Mouse (Mus musculus) CD4-positive, CD25-positive, alpha-beta regulatory T cell, adult 4 months (primary cell): ENCODE measurements at regions not wholly inside any gene's neighbourhood (a gene's known extent, or its start where the extent isn't known, plus 50 kb on each side); places are given as distances from the start of the nearest gene placed in this dataset.

ENCODE experiments used
- ATAC-seq: one replicate; pipeline ENCODE4 v1.8.0; 2017

DNA sequence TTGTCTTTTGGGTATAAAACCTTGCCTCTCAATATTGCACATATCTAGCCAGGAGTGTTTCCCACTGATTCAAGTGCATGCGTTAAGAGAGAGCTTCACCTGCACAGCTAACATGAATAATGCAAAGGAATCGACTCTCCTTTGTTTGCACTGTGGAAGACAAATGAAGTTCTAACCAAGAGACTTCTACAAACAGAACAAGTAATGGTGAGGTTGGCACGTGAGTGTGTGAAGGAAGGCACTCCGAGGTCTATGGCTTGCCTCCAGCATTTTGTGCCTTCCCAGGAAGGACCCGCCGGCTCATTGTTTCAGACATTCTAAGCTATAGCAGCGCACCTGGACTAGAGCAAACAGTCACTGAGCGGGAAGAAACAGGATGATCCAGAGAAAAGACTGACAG lies 238.5 kb upstream of the Gm5148 start:
- no peak for ATAC-seq

DNA sequence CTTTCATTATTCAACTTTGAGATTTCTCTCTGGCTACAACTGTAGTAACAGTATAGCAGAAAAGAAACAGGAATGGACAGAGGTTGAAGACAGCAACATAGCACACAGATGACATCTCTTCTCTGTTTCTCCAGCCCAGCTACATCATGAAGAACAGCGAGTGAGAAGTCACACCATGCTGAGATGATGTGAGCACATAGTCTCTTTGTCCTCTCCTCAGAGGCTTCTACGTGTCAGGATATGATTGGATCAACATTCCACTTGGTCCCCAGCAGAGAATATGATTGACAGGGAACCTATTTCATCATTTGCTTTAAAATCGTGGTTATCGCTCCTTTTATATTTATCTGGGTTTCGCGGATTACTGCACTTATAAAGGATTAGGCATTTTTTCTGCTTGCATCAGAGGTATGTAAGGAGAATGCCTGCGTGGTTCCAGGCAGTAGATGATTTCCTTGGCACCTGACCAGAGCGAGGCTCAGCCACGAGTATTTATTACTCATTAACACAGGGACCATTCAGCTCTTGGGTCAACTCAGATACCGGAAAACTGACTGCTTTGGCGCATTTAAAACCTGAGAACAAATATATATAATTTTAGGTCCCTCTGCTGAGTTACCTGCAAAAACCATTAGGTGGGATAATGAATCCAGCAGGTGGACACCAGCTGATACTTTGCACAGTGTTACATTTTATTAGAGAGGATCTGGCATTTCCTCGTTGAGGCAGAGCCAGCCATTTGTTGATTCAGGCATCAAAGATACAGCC lies 237.9 kb upstream of the Gm5148 start:
- no peak for ATAC-seq

DNA sequence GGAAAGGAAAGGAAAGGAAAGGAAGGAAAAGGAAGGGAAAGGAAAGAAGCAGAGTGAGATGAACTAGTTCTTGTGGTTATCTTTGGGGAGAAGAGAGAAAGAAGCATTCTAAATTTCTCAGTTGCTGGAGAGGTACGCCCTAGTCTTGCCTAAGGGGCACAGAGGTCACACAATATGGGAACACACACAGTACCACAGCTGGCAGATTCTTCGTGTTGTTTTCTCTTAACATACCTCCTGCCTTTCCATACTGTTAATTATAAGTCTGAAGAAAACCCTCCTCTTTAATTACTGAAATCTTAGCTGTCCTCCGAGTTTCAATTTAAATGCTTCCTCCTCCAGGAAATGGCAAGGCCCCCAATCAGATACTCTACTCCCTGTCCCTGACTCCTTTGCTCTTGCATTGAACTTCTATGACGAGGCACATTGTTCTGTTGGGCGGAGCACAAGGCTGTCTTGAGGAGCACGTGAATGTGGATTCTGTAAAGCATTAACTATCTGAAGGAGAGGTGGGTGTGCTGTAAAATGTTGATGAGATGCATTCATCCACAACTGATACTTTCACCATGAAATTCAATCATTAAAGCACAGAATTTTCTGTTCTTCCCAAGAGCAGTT lies 234.2 kb upstream of the Gm5148 start:
- ATAC-seq, result no peak

DNA sequence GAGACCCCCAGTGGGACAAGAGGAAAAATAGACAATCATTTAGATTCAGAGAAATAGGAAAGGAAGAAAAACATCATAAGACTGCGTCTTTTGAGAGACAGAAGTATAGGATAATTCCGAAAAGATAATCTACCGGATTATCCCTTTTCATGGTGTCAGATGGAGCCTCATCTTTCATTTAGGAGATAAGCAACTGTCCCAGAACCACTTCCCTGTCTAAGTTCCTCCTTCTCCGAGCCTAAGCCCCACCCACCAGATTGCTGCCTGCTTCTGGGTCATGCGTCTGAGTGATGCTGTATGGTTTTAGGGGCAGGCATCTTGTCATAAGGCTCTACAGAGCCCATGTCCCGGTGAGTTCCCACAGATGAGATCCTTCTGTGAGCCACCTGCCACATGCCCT lies 232.3 kb upstream of the Gm5148 start:
- no peak for ATAC-seq

DNA sequence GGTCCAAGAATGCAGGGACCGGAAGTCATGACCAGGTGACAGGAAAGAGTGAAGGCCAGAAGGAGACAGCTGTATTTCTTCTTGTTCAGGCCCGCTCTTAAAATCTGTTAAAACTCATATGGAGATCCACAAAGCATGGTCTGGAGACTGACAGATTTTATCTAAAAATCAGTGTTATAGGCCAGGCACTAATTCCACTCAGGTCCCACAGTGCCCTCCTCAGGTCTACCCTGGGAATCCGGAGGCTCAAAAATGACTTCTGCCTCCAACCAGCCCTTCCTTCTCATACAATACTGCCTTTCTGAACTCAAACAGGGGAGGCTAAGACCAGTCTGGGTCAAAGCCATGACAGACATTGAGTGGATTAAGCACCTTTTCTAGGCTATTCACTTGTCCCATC lies 228.6 kb upstream of the Gm5148 start:
- peak; percentile 43 for ATAC-seq

DNA sequence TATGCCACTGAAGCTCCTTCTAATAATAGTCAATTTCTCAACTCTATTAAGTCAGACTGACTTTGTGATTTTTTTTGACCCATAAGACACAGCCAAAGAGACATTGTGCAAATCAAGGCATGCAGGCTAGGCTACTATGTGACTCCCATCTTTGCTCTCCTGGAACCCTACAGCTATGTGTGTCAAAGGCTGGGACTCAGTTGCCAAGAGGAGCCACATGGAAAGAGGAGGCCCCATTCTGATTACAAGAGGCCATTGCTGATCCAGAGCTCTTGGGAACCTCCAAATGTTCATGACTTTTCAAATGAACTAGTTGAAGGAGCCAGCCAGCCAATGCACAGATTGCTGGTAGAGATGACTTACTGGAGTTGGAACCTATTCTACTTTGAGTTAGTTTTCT lies 228.0 kb upstream of the Gm5148 start:
- ATAC-seq, result no peak

DNA sequence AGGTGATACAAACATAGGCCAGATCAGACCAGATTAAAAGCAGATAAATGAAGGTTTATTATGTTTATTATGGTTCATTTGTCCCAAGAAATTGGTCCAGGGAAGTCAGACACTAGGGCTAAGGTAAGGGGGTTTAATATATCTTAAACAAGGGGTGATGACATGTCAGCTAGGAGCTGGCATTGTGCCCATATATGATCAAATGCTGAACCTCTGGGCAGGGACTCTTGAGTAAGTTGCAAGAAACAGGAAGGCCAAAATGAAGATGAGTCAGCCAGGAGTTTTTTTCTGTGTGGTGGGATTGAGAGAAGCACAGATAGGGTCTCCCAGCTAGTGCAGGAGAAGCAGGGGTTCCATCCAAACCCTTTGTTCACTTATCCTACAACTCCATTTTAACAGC lies 219.4 kb upstream of the Gm5148 start:
- ATAC-seq, result no peak

DNA sequence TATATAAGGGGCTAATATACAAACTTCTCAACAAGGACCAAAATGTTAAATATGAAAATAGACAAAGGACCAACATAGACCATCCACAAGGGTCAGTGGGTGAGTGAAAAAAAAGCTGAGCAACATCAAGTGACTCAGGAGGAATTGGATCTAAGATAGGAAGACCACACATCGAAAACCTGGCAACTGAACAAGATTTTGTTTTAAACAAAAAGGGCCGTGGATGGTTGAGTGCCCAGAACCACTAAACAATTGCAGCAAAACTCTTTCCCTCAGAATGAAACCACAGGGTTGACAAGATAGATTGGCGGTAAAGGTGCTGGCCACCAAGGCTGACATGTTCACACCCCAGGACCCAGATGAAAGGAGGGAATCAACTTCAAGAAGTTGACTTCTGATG lies 215.7 kb upstream of the Gm5148 start:
- ATAC-seq, result no peak

DNA sequence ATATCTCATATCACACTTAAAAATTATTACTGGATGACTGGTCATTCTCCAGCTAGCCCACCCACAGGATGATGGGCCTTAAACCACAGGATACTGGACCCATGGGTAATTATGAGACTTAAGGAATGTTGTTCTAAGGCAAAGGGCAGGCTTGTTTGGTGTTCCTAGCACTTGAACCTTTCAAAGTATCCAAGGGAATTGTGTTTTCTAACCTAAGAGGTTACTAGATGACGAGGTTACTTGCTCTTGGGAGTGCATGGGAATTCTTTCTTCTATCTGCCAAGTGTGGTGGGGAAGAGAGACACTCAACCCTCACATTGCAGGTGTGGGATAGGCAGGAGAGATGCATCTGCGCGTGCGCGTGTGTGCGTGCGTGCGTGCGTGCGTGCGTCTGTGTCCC lies 214.6 kb upstream of the Gm5148 start:
- no peak for ATAC-seq

DNA sequence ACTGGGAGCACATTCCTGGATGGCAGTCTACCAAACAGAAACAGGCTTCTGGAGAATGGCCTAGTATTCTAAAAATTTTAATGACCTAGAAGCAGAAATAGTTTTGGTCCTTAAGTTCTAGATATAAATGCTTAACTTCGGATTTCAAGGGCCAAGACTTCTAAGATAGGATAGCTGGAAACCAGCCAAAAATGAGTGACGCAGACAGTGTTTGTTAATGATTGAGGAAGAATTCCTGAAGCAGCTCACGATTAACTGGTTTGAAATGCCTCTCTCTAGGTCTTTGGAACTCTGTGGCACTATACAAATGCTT lies 213.9 kb upstream of the Gm5148 start:
- no peak for ATAC-seq

DNA sequence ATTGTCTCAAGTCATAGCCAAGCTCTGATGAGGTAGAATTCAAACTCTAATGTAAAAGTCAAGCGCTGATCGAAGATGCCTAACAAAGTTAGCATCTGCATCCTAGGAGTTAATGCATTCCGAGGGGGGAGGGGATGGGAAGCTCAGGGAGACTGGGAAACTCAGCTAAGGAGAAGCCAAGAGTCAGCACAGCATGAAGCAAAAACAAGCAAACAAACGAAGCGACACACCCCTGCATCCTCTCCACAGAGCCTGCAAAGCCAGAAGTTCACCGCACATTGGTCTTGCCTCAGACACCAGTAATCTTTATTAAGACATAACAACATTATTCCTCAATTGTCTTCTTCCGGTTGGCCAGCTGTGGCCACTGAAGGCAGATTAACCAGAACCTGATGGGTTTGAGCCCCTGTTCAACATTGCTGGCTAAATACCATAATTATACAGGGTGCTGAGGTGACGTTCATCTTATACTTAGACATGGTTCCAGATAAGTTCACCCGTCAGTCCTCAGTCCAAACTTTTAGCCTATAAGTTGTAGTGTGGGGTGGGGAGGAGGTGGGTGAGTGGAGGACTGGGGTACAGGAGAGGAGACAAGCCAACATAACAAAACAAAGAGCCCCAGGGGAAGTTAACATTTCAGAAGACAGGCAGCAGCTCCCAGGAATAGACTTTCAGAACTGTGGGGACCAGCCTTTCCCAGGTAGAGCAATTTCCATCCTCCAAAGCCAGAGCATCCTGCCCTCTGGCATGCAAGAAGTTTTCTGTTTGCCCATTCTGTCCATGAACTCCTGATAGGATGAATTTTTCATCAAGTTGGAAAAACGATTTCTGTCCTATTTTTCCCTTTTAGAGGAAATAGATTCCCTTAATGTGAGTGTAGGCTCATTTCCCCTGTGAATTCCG lies 213.3 kb upstream of the Gm5148 start:
- no peak for ATAC-seq

DNA sequence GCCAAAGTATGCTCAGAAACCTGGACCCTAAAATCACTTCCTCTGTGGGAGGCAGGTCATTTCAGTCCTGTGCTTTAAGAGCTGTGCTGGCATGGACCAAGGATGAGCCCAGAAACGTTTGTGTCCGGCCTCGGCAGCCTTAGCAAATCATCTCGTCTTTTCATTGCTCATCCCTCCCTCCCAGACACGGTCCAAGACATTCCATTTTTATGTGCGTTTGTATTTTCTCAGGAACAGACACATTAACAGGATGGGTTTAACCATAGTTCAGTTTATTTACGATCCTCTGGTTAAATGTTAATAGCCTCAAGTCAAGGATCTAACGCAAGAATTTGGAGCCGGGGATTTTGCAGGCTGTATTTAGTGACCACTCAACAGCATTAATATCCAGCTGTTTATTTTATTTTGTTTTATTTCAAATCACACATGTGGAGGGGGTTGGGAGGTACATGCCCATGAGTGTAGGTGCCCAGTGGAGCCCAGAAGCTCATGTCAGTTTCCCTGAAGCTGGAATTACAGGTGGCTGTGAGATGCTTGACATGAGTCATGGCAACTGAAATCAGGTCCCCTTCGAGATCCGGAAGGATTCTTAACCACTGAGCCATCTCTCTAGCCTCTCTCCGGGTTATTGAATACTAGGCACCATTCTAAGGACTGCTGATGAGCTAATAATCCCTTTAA lies 212.1 kb upstream of the Gm5148 start:
- ATAC-seq, result no peak

DNA sequence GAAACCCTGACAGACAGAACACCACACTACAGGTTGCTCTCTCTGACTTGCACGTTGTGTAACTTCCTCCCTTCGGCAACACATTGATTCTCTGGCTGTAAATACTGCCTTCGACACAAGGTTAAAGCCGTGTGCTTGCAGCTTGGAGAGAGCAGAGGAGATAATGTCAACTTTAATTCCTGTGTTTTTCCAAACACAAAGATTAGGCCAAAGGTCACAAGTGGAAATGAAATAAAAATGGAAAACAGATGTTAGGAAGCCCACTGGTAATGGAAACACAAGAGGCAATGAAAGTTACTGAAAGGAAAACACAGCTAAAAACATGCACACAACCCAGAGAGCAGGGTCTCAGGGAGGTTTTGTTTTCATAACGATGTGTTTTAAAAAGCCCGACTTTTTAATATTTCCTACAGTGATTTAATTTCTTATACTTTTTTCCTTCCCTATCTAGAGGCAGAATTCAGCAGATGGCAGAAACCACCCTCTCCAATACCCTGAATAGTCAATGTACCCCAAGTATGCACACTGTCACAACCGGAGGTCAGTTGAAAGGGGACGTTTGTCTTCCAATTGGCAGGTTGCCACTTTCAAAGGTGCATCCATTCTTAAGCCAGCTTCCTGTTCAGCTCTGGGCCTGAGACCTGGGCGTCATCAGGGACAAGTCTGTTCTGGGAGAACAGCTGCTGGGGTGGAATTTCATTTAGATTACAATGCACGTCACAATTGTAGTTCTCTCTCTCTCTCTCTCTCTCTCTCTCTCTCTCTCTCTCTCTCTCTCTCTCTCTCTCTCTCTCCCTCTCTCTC lies 210.8 kb upstream of the Gm5148 start:
- ATAC-seq, result no peak

DNA sequence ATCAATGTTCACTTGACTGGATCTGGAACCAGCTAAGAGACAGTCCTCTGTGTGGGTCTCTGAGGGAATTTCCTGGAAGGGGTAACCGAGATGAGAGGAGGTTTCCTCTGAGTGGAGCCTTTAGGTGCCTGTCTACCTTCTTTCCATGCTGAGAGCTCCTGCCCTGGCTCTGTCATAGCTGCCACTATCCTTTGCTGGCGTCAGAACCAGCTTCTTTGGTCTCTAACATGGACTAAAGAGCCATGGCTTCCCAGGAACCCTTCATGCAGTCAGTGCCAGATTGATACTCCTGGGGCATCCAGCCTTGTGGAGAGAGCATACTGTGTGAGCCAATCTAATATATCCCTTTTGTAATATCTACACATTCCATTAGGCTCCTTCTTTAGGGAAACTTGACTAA lies 209.9 kb upstream of the Gm5148 start:
- ATAC-seq, result no peak

DNA sequence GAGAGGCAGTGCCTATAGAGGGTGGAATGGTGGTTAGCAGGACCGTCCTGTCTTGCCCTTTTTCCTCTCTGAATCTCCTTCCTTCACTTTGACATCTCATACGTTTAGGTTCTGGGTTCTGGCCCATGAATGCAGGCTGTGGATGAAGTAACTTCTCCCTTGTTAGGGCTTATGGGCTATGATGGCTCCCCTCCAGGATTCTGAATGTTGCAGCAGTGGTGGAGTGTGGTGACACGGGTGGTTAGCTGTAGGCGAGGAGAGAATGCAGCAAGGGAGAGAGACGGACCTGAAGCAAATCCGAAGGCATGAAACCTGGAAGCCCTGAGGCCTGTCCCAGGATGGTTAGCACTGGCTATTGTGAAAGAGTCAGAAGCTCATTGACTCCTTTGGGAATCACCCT lies 204.4 kb upstream of the Gm5148 start:
- ATAC-seq, result no peak

DNA sequence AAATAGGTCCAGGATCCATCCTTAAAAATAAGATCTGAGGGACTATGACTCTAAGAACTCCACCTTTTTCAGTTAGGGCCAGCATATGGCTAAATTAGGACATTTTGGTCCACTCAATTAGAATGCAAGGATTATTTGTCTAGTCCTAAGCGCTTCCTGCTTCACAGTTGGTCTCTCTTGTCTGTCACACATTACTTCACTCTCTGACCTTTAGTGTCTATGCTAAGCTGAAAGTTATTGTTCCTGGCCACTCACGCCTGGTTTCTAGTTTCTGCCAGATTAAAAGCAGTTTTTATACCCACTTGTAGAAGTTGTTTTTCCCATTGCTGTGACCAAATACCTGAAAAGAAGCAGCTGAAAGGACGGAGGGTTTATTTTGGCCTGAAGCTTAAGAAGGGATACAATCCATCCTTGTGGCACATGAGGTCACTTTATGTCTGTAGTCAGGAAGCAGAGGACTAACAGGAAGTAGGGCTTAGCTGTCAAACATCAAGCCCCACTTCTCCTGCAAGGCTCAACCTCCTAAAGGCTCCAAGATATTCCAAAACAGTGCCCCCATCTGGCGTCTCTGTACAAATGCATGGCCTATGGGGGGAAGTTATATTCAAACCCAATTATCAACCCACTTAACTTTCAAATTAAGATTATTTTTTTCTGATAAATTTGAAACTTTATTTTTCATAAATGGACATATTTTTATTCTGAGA lies 195.3 kb upstream of the Gm5148 start:
- ATAC-seq, result peak; percentile 44

DNA sequence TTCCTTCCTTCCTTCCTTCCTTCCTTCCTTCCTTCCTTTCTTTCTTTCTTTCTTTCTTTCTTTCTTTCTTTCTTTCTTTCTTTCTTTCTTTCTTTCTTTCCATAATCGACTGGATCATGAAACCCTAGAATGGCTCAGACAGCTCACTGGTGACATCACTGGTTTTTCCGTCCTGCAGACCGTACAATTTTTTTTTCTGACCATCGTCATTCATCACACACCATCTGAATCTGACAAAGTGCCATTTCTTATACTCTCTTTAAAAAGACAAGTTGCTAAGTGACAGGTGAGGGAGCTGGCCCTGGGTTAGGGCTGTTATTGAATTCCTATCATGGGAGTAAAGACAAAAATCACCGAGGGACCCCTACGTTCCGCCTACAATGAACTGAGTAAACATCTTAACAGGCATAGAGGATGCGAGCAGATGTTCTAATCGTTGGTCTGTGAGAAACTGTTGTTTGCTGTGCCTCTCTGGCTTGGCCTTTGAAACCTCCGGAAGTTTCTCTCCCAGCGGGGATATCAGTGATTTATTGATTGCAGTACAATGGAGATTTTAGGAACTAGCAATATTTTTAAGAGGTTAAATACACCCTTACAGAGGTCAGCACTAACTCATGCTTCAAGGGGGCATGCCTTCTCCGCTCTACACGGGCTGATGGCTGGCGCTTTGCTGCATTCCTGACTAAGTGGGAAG lies 192.6 kb upstream of the Gm5148 start:
- peak; percentile 67 for ATAC-seq

DNA sequence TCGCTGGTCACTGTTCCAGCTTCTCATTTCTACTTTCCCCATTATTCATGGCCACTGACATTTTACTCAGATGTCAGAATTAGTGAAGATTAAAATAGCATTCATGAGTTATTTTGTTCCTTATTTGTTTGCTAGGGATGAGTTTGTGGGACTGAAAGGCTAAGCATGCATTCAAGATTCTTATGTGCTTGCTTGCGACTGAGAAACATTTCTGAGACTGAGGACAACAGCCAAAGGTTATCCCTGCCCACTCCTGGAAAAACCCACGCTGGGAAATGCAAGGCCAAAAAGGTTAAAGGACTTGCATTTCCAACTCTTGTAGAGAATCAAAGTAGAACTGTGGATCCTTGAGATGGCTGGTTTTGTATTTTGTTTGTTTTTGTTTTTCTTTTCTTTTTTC lies 192.0 kb upstream of the Gm5148 start:
- no peak for ATAC-seq

DNA sequence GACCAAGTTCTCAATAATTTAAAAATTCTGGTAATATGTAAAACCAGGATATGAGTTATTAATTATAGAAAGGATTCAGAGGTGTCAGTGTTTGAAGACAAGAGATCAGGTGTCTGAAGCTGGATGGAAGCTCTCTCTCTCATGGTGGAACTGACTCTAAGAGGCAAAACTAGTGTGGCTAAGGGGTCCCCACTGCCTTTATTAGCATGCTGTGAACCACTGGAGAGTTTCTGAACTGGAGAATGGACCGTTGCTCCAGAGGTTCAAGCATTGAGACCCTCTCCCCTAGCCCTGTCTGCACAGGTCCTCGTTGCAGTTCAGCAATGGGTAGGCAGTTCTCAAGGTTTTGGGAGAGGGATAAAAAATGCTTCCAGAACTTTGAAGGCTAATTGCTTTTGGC lies 191.4 kb upstream of the Gm5148 start:
- no peak for ATAC-seq

DNA sequence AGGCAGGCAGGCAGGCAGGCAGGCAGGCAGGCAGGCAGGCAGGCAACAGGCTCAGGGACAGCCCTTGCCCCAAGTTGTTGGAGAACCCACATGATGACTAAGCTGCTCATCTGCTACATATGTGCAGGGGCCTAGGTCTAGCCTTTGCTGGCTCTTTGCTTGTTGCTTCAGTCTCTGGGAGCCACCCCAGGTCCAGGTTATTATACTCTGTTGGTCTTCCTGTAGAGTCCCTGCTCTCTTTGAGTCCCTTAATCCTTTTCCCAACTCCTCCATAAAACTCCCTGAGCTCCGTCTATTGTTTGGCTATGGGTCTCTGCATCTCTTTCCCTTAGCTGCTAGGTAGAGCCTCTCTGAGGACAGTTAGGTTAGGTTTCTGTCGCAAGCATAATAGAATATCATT lies 189.8 kb upstream of the Gm5148 start:
- no peak for ATAC-seq

DNA sequence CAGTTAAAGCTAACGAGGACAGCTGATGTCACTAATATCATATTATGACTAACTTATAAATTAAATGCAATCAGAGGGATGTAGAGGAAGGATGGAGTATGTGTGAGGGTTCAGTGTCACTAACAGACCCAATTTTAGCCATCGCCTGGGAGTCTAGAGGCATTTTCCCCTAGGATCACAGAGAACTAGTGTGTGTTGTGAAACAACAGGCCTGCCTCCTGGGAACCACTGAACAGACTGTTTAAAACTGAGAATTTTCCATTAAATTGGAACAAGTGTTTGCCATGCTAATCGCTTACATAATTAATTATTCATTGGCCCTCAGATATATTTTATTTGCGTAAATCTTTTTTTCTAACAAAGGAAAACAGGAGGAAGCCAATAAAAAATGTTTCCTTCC lies 185.5 kb upstream of the Gm5148 start:
- ATAC-seq, result no peak
